Mouse (Mus musculus): ENCODE data around the gene Larp6.

Larp6 gene

GRCm38 (mm10) chr9:60715828-60716227 is 3.0 kb downstream of the Larp6 start:
- peak; percentile 15 for DNase-seq

- DNase-seq: peak; percentile 73
These were observed 5.5 kb downstream of the Larp6 start for GRCm38 (mm10) chr9:60718284-60718683.

- no peak for DNase-seq
These were observed 6.9 kb downstream of the Larp6 start for GRCm38 (mm10) chr9:60719687-60720086.

GRCm38 (mm10) chr9:60724968-60725367 is 12.2 kb downstream of the Larp6 start:
- no peak for DNase-seq

- no peak for DNase-seq
These were observed 21.5 kb downstream of the Larp6 start for GRCm38 (mm10) chr9:60734321-60734720.

- no peak for DNase-seq
These were observed 26.3 kb downstream of the Larp6 start for GRCm38 (mm10) chr9:60739126-60739525.

GRCm38 (mm10) chr9:60741436-60741835 is 28.6 kb downstream of the Larp6 start:
- DNase-seq: no peak

GRCm38 (mm10) chr9:60742516-60742915 is 29.7 kb downstream of the Larp6 start:
- DNase-seq: peak; percentile 53

- DNase-seq: peak; percentile 74
These were observed 30.6 kb downstream of the Larp6 start for GRCm38 (mm10) chr9:60743180-60743900.

GRCm38 (mm10) chr9:60744171-60744969 is 31.6 kb downstream of the Larp6 start:
- peak; percentile 65 for DNase-seq

- no peak for DNase-seq
These were observed 32.2 kb downstream of the Larp6 start for GRCm38 (mm10) chr9:60744971-60745370.

- DNase-seq: no peak
These were observed 33.8 kb downstream of the Larp6 start for GRCm38 (mm10) chr9:60746561-60746960.

- no peak for DNase-seq
These were observed 34.9 kb downstream of the Larp6 start for GRCm38 (mm10) chr9:60747672-60748071.

- DNase-seq: no peak
These were observed 35.4 kb downstream of the Larp6 start for GRCm38 (mm10) chr9:60748191-60748590.

GRCm38 (mm10) chr9:60749105-60749504 is 36.3 kb downstream of the Larp6 start:
- DNase-seq: no peak

GRCm38 (mm10) chr9:60751098-60751497 is 38.3 kb downstream of the Larp6 start:
- DNase-seq: no peak

GRCm38 (mm10) chr9:60751971-60752370 is 39.2 kb downstream of the Larp6 start:
- no peak for DNase-seq

- no peak for DNase-seq
These were observed 39.8 kb downstream of the Larp6 start for GRCm38 (mm10) chr9:60752636-60753035.

- DNase-seq: peak; percentile 86
These were observed 43.5 kb downstream of the Larp6 start for GRCm38 (mm10) chr9:60756258-60756657.

- no peak for DNase-seq
These were observed 44.3 kb downstream of the Larp6 start for GRCm38 (mm10) chr9:60756866-60757740.

- no peak for DNase-seq
These were observed 45.0 kb downstream of the Larp6 start for GRCm38 (mm10) chr9:60757817-60758216.

- DNase-seq: no peak
These were observed 46.7 kb downstream of the Larp6 start for GRCm38 (mm10) chr9:60759436-60760007.

- DNase-seq: no peak
These were observed 52.4 kb downstream of the Larp6 start for GRCm38 (mm10) chr9:60765181-60765580.
